Mouse (Mus musculus) lung, adult 2 months (tissue): ENCODE measurements around the gene Cbfa2t3.

ENCODE experiments used
- CTCF ChIP-seq: fragments of 200-500 bp; IDR thresholded peaks from 2 replicates; pipeline ENCODE4 v1.5.1; 2011; ENCODE audit warnings: mild to moderate bottlenecking, low read length, control low read depth; ENCODE audit not compliant: insufficient read depth
- POLR2A ChIP-seq: fragments of 200-500 bp; IDR thresholded peaks from 2 replicates; pipeline ENCODE4 v1.6.1; 2011; ENCODE audit warnings: low read depth, mild to moderate bottlenecking, control low read depth, low read length, borderline replicate concordance; ENCODE audit errors: extremely low read depth

GRCm38 (mm10) chr8:122606810-122607209 lies 92.1 kb downstream of the Cbfa2t3 start:
- TF ChIP-seq CTCF, result no peak
- TF ChIP-seq POLR2A, result no peak
